Mouse (Mus musculus): ENCODE results near the gene Cd84. TPM values are rescaled to one million over a fixed set of nuclear protein-coding genes. Genes with fewer than 3 reads are reported as not detected.
"Not testable (repeated sequence)": the region's sequence is repeated elsewhere in the genome, so short reads cannot be mapped to it uniquely, and the experiment has no call there.

Gene Cd84
- 1 to 10 TPM; 1.9 to 2.1 TPM for total RNA-seq (2021)
- long read RNA-seq, experiment 1, result 0 reads
- long read RNA-seq, experiment 2, result 0 reads

DNA sequence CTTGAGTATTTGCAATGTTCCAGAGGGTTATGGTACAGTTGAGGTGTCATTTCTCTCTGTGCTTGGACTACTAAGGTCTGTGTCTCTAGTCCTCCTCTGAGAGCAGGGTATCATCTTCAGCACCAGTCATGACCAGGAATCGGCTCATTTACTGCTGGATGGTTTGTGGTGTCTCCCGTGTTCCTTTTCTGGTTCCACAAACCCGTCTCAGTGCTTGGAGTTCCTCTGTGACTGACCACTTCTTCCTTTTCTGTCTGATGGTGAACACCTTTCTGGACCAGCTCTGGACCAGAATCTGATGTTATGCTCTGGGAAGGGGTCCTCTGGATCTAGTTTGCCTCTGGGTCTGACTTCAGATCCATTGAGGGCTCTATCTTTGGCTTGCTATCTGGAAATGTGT lies at the start of gene Cd84:
Gene Cd84 (plus strand): TSS at position 210 of the 400 bp plus-strand sequence.
- Histone ChIP-seq H3K27ac (no peak within 1 kb of the TSS), H3K4me3 (no peak within 1 kb of the TSS)
- intact Hi-C loops (cut with DNase I), result no loop called here
- no peak for DNase-seq (ENCODE audit: extremely low spot score in 1 of 2, low spot score in 2 of 2)
- TF ChIP-seq CTCF (IDR thresholded peaks at IDR 0.05), result no peak

DNA sequence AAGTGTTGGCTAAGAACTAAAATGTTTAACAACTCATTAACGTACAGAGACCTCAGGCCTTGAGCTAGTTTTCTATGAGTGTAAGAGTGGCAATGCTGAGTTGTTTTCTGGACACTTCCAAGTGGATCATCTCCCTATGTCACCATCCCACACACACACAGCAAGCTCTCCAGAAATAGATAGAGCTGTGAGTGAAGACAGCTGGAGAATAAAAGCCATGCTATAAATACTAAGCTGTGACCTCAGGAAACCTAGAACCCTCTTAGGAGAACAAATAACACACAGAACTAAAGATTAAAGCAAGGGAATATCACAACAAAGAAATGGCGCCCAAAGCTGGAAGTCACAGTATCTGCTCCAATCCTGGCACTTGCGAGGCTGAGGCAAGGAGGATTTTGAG lies 48.0 kb upstream of the Cd84 start:
- Histone ChIP-seq H3K27ac (peak overlapping the region; percentile 78), H3K4me3 (no peak overlapping the region)
- intact Hi-C loops (cut with DNase I), result loop anchor here (5.0 kb wide), 1 partner anchor 74 kb away; no protein-coding TSS in a partner anchor
- DNase-seq (ENCODE audit: extremely low spot score in 1 of 2, low spot score in 2 of 2), result no peak
- TF ChIP-seq CTCF (IDR thresholded peaks at IDR 0.05), result no peak

GRCm38 (mm10) chr1:171796185-171796584 lies 43.3 kb upstream of the Cd84 start:
- no peak for TF ChIP-seq CTCF (IDR thresholded peaks at IDR 0.05)
- Histone ChIP-seq H3K4me3 (no peak overlapping the region), H3K27ac (no peak overlapping the region)
- DNase-seq (ENCODE audit: extremely low spot score in 1 of 2, low spot score in 2 of 2), result no peak
- intact Hi-C loops (cut with DNase I), result no loop called here

DNA sequence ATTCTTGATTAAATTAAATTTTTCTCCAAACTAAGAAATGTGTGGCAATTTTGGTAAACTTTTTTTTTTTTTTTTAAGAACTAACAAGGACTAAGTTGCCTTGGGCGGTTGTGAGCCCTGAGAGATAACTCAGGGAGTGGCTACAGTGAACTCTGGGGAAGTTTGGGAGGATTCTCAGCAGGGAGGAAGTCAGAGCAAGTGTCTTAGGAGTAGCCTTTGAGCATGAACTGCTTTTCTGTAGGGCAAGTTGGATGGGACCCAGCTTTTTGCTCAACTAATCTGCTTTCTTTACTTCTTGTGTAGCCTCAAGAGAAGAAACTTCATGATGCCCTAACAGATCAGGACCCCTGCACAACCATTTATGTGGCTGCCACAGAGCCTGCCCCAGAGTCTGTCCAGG lies 41.7 kb upstream of the Cd84 start:
- no peak for DNase-seq (ENCODE audit: extremely low spot score in 1 of 2, low spot score in 2 of 2)
- no peak for TF ChIP-seq CTCF (IDR thresholded peaks at IDR 0.05)
- Histone ChIP-seq H3K4me3 (no peak overlapping the region), H3K27ac (no peak overlapping the region)
- intact Hi-C loops (cut with DNase I), result no loop called here

- no peak overlapping the region for H3K4me3 ChIP-seq
- no peak overlapping the region for H3K27ac ChIP-seq
- intact Hi-C loops (cut with DNase I), result no loop called here
- DNase-seq (ENCODE audit: extremely low spot score in 1 of 2, low spot score in 2 of 2), result no peak
- no peak for TF ChIP-seq CTCF (IDR thresholded peaks at IDR 0.05)
These were observed 39.8 kb upstream of the Cd84 start for GRCm38 (mm10) chr1:171799648-171800047.

DNA sequence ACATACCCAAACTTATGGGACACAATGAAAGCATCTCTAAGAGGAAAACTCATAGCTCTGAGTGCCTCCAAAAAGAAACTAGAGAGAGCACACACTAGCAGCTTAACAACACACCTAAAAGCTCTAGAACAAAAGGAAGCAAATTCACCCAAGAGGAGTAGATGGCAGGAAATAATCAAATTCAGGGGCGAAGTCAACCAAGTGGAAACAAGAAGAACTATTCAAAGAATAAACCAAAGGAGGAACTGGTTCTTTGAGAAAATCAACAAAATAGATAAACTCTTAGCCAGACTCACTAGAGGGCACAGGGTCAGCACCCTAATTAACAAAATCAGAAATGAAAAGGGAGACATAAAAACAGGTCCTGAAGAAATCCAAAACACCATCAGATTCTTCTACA lies 28.4 kb upstream of the Cd84 start:
- H3K27ac ChIP-seq; intact Hi-C loops (cut with DNase I); H3K4me3 ChIP-seq; DNase-seq (ENCODE audit: extremely low spot score in 1 of 2, low spot score in 2 of 2): not testable (repeated sequence)

DNA sequence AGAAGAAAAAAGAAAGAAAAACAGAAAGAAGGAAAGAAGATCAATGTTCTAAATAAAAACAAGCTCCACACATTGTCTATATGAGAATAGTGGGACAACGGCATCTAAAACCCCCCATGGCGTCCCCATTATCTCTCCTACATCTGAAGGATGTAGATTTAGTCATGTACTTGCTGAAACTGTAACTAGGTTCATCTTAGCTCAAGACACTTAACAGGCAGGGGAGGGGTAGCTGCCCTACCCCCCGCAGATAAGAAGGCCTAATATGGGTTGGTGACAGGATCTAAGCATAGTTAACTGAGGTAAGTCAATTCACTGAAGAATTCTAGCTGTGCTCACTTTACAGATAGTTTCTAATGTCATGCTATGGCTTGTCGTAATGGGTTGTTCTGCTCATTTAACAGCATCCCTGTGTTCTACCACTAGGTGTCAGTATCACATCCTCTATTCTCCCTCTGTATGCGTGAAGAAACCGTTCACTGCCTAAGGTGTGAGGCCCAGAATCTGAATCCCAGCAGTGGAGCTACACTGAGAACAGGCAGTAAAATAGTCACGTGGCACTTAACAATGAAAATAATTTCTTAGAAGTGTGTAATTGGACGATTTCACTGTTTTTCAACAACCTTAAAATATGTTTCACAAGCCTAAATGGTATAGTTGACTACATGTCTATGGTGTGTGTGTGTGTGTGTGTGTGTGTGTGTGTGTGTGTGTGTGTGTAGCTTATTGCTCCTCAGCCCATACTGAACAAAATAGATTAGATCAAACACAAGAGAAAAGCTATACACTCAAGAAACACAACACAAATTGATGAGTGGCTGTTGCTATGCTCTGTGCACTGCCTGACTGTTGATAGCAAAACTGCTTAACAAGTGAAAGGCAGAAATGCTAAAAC lies 23.7 kb upstream of the Cd84 start:
- intact Hi-C loops (cut with DNase I), result loop anchor here (2.0 kb wide), 1 partner anchor 185 kb away; no protein-coding TSS in a partner anchor
- no peak overlapping the region for H3K4me3 ChIP-seq
- DNase-seq (ENCODE audit: extremely low spot score in 1 of 2, low spot score in 2 of 2), result peak; percentile 23 to 25
- TF ChIP-seq CTCF (IDR thresholded peaks at IDR 0.05), result peak; percentile 87
- no peak overlapping the region for H3K27ac ChIP-seq

- no peak for TF ChIP-seq CTCF (IDR thresholded peaks at IDR 0.05)
- no peak for DNase-seq (ENCODE audit: extremely low spot score in 1 of 2, low spot score in 2 of 2)
- no peak overlapping the region for H3K4me3 ChIP-seq
- intact Hi-C loops (cut with DNase I), result loop anchor here (2.0 kb wide), 1 partner anchor 184 kb away; no protein-coding TSS in a partner anchor
- H3K27ac ChIP-seq, result no peak overlapping the region
These were observed 22.5 kb upstream of the Cd84 start for GRCm38 (mm10) chr1:171816991-171817390.

DNA sequence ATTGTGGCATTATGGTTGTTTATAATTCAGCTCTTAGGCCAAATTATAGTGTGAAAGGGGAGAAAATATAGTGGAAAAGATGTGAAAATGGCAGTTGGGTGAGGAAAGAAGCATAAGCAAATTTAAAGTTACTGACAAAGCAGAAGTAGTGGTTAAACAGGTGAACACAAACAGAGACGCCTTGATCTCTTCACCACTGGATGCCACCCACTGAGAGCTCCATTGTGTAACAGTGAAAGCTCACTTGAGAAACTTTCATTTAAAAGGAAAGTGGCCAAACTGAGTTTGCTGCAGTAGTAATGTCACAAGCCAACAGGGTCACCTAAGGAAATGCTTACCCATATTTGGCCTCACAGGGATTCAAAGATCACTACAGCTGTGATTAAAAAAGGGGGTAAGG lies 18.2 kb upstream of the Cd84 start:
- intact Hi-C loops (cut with DNase I), result no loop called here
- Histone ChIP-seq H3K4me3 (no peak overlapping the region), H3K27ac (no peak overlapping the region)
- TF ChIP-seq CTCF (IDR thresholded peaks at IDR 0.05), result no peak
- no peak for DNase-seq (ENCODE audit: extremely low spot score in 1 of 2, low spot score in 2 of 2)

- H3K4me3 ChIP-seq, result no peak overlapping the region
- no peak overlapping the region for H3K27ac ChIP-seq
- intact Hi-C loops (cut with DNase I), result no loop called here
- DNase-seq (ENCODE audit: extremely low spot score in 1 of 2, low spot score in 2 of 2), result no peak
- no peak; the same call in 1 of the 2 replicates for TF ChIP-seq CTCF (IDR thresholded peaks at IDR 0.05)
These were observed 14.0 kb upstream of the Cd84 start for GRCm38 (mm10) chr1:171825462-171825861.

DNA sequence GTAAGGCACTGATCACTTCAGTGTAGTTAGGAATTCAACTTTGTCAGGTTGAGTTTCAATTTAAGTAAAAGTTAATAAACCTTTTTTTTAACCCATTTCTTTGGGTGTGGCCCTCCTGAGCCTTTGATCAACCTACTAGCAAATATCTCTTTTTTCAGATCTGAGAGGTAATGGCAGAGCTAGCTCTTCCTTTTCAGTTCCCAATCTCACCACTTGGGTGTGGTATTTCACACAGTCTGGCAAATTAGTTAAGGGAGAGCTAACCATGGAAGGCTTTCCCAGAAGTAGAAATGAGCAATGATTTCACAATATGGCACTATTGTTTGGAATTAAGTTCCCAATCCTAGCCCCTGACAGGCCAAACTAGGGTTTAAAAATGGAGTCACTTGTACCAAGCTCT lies 13.3 kb upstream of the Cd84 start:
- intact Hi-C loops (cut with DNase I), result no loop called here
- Histone ChIP-seq H3K27ac (no peak overlapping the region), H3K4me3 (no peak overlapping the region)
- DNase-seq (ENCODE audit: extremely low spot score in 1 of 2, low spot score in 2 of 2), result no peak
- peak; percentile 73 for TF ChIP-seq CTCF (IDR thresholded peaks at IDR 0.05)

GRCm38 (mm10) chr1:171827674-171828073 lies 11.8 kb upstream of the Cd84 start:
- no peak overlapping the region for H3K4me3 ChIP-seq
- TF ChIP-seq CTCF (IDR thresholded peaks at IDR 0.05), result no peak
- intact Hi-C loops (cut with DNase I), result no loop called here
- H3K27ac ChIP-seq, result no peak overlapping the region
- DNase-seq (ENCODE audit: extremely low spot score in 1 of 2, low spot score in 2 of 2), result no peak
